8 mouse cellular contexts compared by ENCODE assay signal in the genomic region with DNA sequence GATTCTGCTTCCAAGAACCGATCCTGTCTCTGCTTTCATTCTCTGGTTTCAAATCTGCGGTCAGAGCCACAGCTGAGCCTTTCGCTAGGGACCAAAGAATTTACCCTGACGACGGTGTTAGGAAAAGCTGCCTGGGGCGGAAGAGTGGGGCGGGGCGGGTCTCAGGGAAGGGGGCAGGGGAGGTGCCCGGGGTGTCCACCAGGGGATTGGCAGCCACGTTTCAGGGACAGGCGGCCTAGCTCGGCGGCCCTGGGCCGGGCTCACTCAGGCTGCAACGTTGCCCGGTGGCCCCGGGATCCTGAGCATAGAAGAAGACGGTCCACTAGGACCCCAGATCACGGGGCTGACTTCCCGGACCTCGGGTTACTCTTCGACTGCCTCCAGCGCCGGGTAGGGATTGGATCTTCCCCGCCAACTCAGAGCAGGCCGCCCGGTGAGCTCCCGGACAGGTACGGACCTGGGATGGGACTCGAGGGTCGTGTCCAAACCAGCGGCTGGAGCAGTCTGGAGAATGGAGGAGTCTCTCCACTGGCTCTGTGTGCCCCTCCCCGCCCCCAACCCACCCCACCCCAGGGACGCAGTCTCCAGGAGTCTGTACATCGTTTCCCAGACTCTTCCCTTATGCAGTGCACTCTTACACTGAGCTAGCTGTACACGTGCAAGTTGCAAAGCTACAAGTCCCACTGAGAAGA. TPM values are rescaled to one million over a fixed set of nuclear protein-coding genes. Genes with fewer than 3 reads are reported as not detected.
DNase-seq lines count a peak whose midpoint lies in the region; ATAC-seq and TF ChIP-seq lines count a peak whose summit lies in the region.

A gene (plus strand): TSS at position 215 of the 692 bp plus-strand sequence.

- H3K9me3 ChIP-seq in embryonic facial prominence, embryonic 11.5 days (replicated peaks; ENCODE audit: control insufficient read depth, low read length): no peaks in the 10 kb centered on the region
- H3K9me3 ChIP-seq in heart, embryonic 11.5 days (replicated peaks; ENCODE audit: control insufficient read depth, low read length): no peaks in the 10 kb centered on the region

- H3K79me2 ChIP-seq in C2C12 (ENCODE audit: control insufficient read depth, insufficient read depth): no peaks in the 10 kb centered on the region

- H3K79me3 ChIP-seq in C2C12 (ENCODE audit: low read depth): no peaks in the 10 kb centered on the region

- no peak for TF ChIP-seq CTCF in C2C12 (IDR thresholded peaks at IDR 0.05; ENCODE audit: control insufficient read depth, insufficient read depth, insufficient read length)

- peak within 1 kb of the TSS; percentile 92 for H3ac ChIP-seq in C2C12 (ENCODE audit: control insufficient read depth, insufficient read length, low read depth)

- H3K9ac ChIP-seq in embryonic facial prominence, embryonic 11.5 days (replicated peaks; ENCODE audit: low read length): peak within 1 kb of the TSS; percentile 73
- H3K9ac ChIP-seq in heart, embryonic 11.5 days (ENCODE audit: low read depth, low read length): peak within 1 kb of the TSS; percentile 85

- H3K27me3 ChIP-seq in C2C12 (ENCODE audit: control insufficient read depth, insufficient read depth, insufficient read length): no peaks in the 10 kb centered on the region
- no peaks in the 10 kb centered on the region for H3K27me3 ChIP-seq in embryonic facial prominence, embryonic 11.5 days (ENCODE audit: control insufficient read depth, insufficient read depth, low read length)
- H3K27me3 ChIP-seq in heart, embryonic 11.5 days (ENCODE audit: control insufficient read depth, insufficient read depth, low read length): no peaks in the 10 kb centered on the region

- peak; percentile 60 to 62 for DNase-seq in adrenal gland, adult 18-20 months (ENCODE audit: low spot score in 2 of 2)
- DNase-seq in embryonic facial prominence, embryonic 11.5 days (ENCODE audit: low spot score): peak; percentile 82
- DNase-seq in kidney, postnatal 10 days: peak; percentile 75
- DNase-seq in skeletal muscle tissue, adult 2 months (ENCODE audit: low read depth, low spot score): peak; percentile 69
- no peak for DNase-seq in left cerebral cortex, postnatal 25 days (ENCODE audit: low spot score in 2 of 2)

- peak within 1 kb of the TSS; percentile 47; the same call in 1 of the 2 replicates for H3K27ac ChIP-seq in embryonic facial prominence, embryonic 11.5 days (replicated peaks; ENCODE audit: low read depth, low read length)
- H3K27ac ChIP-seq in heart, embryonic 11.5 days (ENCODE audit: low read depth, low read length): peak within 1 kb of the TSS; percentile 46; the same call in 1 of the 2 replicates

- no peaks in the 10 kb centered on the region for H3K36me3 ChIP-seq in C2C12 (ENCODE audit: control insufficient read depth, insufficient read depth)
- no peaks in the 10 kb centered on the region for H3K36me3 ChIP-seq in embryonic facial prominence, embryonic 11.5 days (replicated peaks; ENCODE audit: control insufficient read depth, insufficient read depth, low read depth, low read length)
- H3K36me3 ChIP-seq in heart, embryonic 11.5 days (ENCODE audit: control insufficient read depth, insufficient read depth, low read length): no peaks in the 10 kb centered on the region

- H3K4me2 ChIP-seq in embryonic facial prominence, embryonic 11.5 days (ENCODE audit: low read depth, low read length): peak within 1 kb of the TSS; percentile 73
- H3K4me2 ChIP-seq in heart, embryonic 11.5 days: peak within 1 kb of the TSS; percentile 68

- H3K4me3 ChIP-seq in C2C12 (ENCODE audit: insufficient read depth, poor library complexity, severe bottlenecking): peak within 1 kb of the TSS; percentile 39
- H3K4me3 ChIP-seq in embryonic facial prominence, embryonic 11.5 days (ENCODE audit: low read depth, low read length): peak within 1 kb of the TSS; percentile 36
- H3K4me3 ChIP-seq in heart, embryonic 11.5 days (ENCODE audit: low read depth, low read length): peak within 1 kb of the TSS; percentile 53

- no peaks in the 10 kb centered on the region for H3K4me1 ChIP-seq in embryonic facial prominence, embryonic 11.5 days (ENCODE audit: control insufficient read depth, insufficient read depth, low read length)
- peaks cover 10% of the 10 kb centered on the region for H3K4me1 ChIP-seq in heart, embryonic 11.5 days (ENCODE audit: control insufficient read depth, insufficient read depth, low read length)

- peak; percentile 66 for ATAC-seq in embryonic facial prominence, embryonic 11.5 days (replicated peaks; ENCODE audit: insufficient number of reproducible peaks, low FRiP score, low TSS enrichment, low read depth)
- peak; percentile 64 for ATAC-seq in heart, embryonic 11.5 days (replicated peaks; ENCODE audit: insufficient number of reproducible peaks, low FRiP score, low TSS enrichment)
- ATAC-seq in megakaryocyte, adult 5-6 weeks (ENCODE audit: poor library complexity, severe bottlenecking): peak; percentile 89

- WGBS in embryonic facial prominence, embryonic 11.5 days: 2% methylated on average over 33 of the region's 36 CpGs
- 2% methylated on average over 36 of the region's 36 CpGs for WGBS in heart, embryonic 11.5 days (ENCODE audit: insufficient replicate concordance)

- intact Hi-C loops in left cerebral cortex, postnatal 25 days (cut with DNase I): no loop called here

TF ChIP-seq in C2C12, 6 proteins besides CTCF, POLR2A, EP300 and RAD21:
- TF ChIP-seq FOSL1 (IDR thresholded peaks at IDR 0.05; ENCODE audit: insufficient read depth, low read length, poor library complexity, severe bottlenecking): no peak
- no peak for TF ChIP-seq MYOG (IDR thresholded peaks at IDR 0.05; ENCODE audit: control insufficient read depth, extremely low read depth, insufficient read length)
- TF ChIP-seq MYOD1 (IDR thresholded peaks at IDR 0.05; ENCODE audit: control insufficient read depth, insufficient read length, low read depth): no peak
- TF ChIP-seq USF1 (IDR thresholded peaks at IDR 0.05; ENCODE audit: low read depth): no peak
- TF ChIP-seq MAX (IDR thresholded peaks at IDR 0.05): no peak
- no peak for TF ChIP-seq CEBPB (IDR thresholded peaks at IDR 0.05; ENCODE audit: low read depth)

RNA-seq across cellular contexts. Expression of the gene that starts here (rescaled TPM):
- 9.8 TPM for polyA plus RNA-seq in C2C12 (2012; fragmentation: generic; extraction: Trizol)
- total RNA-seq in adrenal gland, adult 18-20 months (2021): 1 to 10 TPM; 2.4 to 2.8 TPM
- polyA plus RNA-seq in embryonic facial prominence, embryonic 11.5 days (2014; fragmentation: Nextera tagmentation; extraction: Ambion mirVana): 11.6 and 13.0 TPM in 2 replicates
- 12.0 and 12.7 TPM in 2 replicates for polyA plus RNA-seq in heart, embryonic 11.5 days (2014; fragmentation: Nextera tagmentation; extraction: Ambion mirVana)
- total RNA-seq in megakaryocyte, adult 5-6 weeks (2015): 1.1 and 1.2 TPM in 2 replicates
- 0.26 and 0.77 TPM in 2 replicates for total RNA-seq in megakaryocyte, adult 5-6 weeks (2017)
- total RNA-seq in left cerebral cortex, postnatal 25 days (2021): 1 to 10 TPM in 1 of 2 experiments, under 1 TPM in 1; 0.76 to 1.3 TPM

Comparison
In these comparisons a context has a peak if more than half of its experiments do, and no peak if none do; other contexts are left out.
1. DNase-seq: peak in adrenal gland, adult 18-20 months (2 of 2), embryonic facial prominence, embryonic 11.5 days (single experiment), kidney, postnatal 10 days (single experiment) and skeletal muscle tissue, adult 2 months (single experiment); none in left cerebral cortex, postnatal 25 days (0 of 2).
2. Peak in every context shown above with its lines, with median percentiles within 50 percentile points of each other: H3K4me3 ChIP-seq and ATAC-seq.